Mouse (Mus musculus): ENCODE results near the gene Dpp6.
A peak's percentile ranks its signal among the peaks of the same experiment; 100 is the strongest.

Dpp6 gene

DNA sequence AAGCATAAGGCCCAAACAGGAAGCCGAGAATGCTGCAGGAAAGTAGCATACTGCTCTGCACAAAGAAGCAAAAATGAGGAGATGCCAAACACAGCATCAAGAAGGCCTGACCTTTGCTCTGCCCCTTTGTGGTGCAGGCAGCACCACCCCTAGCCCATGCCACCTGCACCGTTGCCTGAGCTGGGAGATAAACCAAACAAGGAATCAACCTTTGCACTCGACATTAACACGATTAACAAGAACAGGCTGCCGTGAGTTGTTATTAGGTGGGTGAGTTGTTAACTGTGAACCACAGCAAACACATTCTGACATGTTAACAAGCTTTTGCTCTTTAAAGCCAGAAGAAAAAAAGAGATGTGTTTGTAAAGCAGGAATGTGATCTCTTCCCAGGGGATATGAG, 239.4 kb downstream of the Dpp6 start:
- no peak for DNase-seq (ENCODE audit: extremely low read depth, insufficient read length, low spot score)

DNA sequence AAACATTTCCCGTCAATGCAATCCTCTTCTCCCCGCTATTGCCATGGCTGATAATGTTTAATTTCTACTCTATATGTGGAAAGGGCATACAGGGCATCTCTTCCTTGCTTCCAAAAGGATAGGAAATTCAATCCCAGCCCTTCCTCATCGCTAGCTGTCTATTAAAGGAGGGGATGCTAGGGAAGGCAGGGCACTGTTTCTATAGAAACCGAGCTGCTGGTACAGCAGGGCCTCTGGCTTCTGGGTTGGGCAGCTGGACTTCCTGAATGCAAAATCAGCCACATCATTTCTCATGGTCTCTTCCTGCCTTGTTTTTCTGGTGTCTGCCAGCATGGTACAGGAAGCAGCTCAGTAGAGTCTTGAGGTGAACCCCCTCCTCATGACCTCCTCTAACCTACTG, 243.1 kb downstream of the Dpp6 start:
- no peak for DNase-seq (ENCODE audit: extremely low read depth, insufficient read length, low spot score)

DNA sequence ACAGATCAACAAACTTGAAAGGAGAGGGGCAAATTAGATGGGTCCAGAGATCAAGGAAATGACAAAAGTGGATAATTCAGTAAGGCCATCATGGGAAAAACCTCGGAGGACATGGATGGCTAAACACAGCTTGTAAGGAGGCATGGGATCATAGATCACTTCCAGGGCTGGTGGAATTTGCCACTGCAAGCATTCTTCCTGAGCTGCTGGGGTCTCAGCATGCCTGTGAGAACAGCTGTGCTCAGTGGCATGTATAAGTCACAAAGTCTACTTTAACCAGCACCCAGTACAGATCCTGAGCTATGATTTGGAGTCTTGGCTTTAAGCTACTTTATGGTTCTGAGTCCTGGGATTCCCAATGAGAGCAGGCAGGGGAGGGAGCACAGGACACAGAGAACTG, 246.9 kb downstream of the Dpp6 start:
- DNase-seq (ENCODE audit: extremely low read depth, insufficient read length, low spot score), result no peak

DNA sequence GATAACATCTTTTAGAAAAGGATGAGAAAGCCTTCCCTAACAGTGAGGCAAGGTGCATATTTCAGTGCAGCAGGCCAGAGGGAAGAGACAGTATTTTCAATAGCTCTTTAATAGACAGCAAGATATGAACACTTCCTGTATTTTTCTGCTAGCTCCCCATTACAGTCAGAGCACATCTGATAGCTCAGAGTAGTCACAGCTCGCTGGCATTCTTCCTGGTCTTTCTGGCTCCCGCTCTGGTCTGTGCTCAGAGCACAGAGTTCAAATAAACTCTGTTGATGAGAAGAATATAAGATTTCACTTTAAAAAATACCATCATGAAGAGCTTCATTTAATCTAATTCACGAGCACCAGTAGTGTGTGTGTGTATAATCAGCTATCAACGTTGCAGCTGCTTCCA, 249.8 kb downstream of the Dpp6 start:
- DNase-seq (ENCODE audit: extremely low read depth, insufficient read length, low spot score), result no peak

DNA sequence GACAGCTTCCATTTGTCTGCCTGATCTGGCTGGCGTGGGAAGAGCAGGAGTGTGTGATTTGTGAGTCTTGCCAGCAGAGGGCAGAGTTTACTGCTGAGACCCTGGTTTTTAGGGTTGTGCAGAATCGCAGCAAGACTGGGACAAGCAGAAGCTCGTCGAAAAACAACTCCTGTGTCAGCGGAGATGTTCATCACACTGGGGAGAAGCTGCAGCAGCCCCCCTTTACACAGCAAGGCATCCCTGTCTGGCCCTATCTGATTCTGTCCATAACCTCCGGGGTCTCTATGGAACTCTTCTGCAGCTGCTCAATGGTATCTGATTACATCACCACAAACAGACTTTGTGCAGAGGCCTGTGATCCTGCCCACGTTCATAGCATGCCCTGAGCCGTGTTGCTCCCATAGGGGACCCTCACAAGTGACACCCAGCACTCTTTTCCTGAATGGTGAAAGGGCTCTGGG, 258.2 kb downstream of the Dpp6 start:
- peak; percentile 9 for DNase-seq (ENCODE audit: extremely low read depth, insufficient read length, low spot score)

DNA sequence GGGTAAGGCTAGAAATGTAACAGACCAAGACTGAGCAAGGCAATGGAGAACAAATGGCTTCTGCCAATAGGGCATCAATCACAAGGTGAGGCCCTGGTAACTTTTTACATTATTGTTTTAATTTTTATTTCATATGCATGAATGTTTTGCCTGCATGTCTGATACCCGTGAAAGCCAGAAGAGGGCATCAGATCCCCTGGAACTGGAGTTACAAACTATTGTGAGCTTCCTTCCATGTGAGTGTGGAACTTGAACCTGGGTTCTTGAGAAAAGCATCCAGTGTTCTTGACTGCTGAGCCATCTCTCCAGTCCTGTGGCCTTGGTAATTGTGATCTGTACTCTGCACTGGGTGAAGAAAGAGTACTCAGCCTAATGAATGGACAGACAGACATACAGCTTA, 259.0 kb downstream of the Dpp6 start:
- no peak for DNase-seq (ENCODE audit: extremely low read depth, insufficient read length, low spot score)

DNA sequence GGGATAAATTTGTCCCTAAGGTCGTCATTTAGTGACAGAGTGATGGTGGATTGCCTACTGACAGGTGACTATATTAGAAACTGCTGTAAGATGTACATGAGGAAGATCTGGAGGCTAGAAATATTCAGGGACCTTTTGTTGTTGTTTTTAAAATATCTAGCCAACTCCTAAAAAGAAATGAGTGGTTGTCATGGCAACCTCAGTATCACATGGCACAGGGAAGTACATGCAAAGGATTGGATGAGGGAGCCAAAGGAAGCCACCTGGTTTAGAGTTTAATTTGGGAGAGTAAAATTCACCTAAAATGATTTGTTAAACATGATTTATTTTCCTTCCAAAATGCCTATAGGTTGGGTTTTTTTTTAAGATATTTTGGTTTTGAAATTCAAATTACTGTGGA, 260.8 kb downstream of the Dpp6 start:
- no peak for DNase-seq (ENCODE audit: extremely low read depth, insufficient read length, low spot score)

DNA sequence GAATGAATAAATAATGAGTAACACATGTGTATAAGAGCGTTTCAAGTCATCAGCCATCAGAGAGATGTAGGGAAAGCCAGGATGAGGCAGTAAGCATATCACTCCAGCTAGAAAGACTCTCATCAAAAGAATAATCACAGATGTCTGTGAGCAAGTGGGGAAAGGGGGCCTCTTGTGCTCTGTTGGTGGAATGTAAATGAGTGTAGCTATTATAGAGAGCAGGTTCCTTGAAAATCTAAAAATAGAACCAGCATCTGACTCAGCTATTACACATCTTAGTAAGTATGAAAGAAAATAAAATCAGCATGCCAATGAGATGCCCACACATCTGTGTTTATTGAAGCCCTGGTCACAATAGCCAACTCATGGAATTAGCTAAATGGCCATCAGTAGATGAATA, 264.3 kb downstream of the Dpp6 start:
- DNase-seq (ENCODE audit: extremely low read depth, insufficient read length, low spot score), result peak; percentile 13

DNA sequence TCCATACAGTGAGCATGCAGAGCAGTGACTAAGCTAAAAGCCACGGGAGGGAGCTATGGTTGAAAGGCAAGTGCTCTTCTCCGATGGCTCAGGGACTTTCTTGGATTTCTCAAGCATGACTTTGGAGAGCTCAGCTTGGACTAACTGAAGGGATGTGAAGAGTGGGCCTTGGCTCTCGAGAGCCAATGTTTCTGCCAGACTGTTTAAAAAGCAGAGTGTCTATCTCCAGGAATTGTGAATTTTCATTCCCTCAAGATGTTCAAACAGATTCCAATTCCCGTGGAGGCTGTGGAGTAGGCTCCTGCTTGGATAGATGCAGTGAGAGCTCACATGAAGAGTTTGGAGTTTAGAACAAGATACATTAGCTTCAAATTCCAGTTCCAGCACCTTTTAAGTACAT, 266.8 kb downstream of the Dpp6 start:
- no peak for DNase-seq (ENCODE audit: extremely low read depth, insufficient read length, low spot score)

DNA sequence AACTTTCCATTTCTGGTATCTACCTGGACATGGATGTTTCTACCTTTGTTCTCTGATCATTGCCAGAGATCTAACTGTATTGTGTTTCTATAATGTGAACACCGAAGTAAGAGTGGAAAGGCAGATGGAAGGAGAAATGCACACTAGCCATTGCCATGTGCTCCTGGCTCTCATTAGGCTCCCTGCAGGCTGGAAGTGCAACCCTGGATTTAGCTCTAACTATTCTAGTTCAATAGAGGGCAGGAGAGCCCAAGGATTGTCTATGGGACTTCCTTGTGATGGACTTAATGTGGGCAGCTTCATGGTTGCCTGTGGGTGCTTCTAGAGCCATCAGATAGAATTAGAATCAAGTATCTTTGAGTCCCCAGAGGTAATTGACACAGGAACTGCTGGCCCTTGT, 291.2 kb downstream of the Dpp6 start:
- no peak for DNase-seq (ENCODE audit: extremely low read depth, insufficient read length, low spot score)

DNA sequence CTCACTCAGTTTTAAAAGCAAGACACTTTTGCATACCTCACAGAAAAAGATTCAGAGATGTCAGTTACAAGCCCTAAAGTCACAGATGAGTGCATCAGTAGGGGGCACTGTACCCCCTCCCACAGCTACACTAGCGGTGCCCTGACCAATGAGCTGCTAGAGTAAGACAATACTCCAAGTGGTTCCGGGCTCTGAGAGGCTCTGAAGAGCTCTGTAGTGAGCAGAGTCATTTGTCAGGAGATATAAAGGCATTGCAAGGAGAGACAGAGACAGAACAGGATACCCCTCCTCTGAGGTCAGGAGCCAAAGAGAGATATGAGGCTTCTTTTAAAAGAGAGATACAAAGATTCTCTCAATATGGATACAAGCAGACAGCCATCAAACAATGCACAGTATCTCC, 305.5 kb downstream of the Dpp6 start:
- no peak for DNase-seq (ENCODE audit: extremely low read depth, insufficient read length, low spot score)

DNA sequence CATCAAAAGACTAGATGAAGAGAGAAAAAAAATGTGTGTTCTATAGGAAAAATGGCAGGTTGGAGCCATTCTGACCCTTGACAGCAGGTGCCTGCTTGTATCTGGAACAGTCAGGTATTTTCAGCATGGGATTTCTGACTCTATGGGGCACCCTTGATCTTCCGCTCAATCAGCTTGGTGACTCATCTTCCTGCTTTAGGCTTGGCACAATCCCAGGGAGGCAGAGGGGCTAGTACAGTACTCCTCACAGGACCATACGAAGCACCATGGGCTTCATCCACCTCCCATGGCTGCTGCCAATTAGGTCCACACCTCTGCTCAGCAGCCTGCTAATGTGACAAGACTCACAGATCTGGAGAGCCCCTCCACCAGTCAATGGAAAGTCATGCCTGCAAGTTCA, 305.9 kb downstream of the Dpp6 start:
- no peak for DNase-seq (ENCODE audit: extremely low read depth, insufficient read length, low spot score)

DNA sequence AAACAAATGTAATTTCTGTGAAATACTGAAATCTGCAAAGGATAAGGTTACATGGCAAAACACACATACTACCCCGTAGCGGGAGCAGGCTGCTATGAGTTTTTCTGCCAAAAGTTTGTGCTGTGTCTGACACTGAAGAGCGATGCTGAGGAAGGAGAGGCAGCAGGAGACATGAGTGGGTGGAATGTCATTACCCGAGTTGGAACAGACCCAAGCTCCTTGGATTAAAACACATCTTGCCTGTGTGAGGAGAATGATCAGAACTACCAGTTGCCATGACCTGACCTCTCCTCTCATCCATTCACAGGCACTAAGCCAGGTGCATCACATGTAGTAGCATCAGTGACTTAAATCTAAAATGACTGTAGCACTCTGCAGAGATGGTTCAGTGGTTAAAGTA, 309.0 kb downstream of the Dpp6 start:
- DNase-seq (ENCODE audit: extremely low read depth, insufficient read length, low spot score), result no peak

DNA sequence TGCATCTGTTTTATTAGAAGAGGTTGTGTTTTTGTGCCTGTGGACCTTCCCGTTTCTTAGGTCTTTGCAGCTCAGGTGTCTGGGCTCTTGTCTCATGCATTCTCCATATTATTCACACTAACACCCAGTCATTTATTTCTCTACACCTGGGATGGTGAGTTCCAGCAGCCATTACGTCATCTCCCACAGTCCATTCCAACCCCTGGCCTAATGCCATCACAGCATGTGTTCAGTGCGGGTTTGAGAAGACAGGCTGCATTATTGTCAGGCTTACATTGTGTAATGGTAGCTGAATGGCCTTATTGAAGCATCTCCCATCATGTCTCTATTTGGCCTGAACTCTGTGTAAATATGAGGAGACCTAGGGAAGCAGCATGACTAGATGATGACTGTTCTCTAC, 316.2 kb downstream of the Dpp6 start:
- DNase-seq (ENCODE audit: extremely low read depth, insufficient read length, low spot score), result no peak

DNA sequence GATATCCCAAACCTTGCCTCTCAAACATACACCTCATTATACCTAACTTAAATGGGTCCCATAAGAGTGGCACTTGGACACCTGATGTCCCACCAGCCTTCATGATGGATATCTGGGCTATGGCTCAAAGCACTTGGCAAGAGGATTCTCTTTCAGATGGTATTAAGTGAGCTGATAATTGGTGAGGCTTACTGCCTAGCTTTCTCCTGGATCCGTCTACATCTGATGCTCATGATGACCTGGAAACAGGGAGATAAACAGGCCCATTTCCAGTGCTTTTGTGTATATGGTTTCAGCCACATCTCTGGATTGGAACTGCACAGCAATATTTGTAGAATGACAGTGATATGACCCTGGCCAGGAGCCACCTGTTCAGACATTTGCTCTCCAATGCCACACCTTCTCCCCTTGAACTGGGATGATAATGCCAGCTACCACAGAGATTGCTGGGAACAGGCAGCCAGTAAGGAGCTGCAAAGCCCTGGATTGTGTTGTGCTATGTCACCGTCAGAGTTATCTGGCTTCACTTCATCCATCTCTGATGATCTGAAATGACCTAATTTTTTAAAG, 317.5 kb downstream of the Dpp6 start:
- DNase-seq (ENCODE audit: extremely low read depth, insufficient read length, low spot score), result no peak

DNA sequence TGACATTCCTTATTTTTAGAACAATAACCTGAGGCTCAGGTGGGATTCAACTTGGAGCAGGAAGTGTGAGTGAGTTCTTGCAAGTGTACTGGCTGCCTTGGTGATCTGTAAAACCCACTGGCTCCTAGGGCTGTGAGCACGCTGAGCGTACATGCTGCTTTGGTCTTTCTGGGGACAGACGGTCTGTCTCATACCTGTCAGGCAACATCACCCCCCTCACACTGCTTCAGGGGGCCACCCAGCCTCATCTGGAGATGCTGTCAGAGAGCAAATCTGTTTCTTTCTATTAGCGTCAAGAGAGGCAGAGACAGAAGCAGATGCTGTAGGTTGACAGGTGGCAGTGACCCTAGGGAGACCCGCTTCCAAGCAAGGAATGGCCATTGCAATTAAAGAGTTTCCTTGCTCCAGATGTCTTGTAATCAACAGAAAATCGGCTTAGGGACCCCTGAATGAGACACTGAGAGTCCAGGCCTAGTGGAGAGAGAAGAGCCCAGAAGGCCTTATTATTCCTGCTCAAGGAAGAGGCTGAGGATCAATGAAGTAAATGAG, 330.5 kb downstream of the Dpp6 start:
- DNase-seq (ENCODE audit: extremely low read depth, insufficient read length, low spot score), result no peak

DNA sequence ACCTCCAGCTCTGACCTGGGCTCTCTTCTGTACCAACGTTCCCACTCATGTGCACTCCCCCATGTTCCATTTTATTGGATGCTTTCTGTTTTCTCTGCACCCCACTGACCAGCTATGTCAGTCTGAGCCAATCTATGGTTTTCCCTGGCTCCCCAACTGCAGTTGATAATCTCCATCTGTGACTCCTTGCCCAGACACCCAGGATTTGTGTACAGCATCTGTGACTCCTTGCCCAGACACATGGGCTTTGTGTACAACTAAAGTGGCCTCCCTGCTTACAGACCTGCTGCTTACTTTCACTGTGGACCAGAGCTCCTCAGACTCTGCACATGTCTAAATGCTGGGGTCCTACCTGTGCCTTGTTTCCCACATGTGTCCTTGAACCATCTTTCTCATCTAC, 334.0 kb downstream of the Dpp6 start:
- no peak for DNase-seq (ENCODE audit: extremely low read depth, insufficient read length, low spot score)

DNA sequence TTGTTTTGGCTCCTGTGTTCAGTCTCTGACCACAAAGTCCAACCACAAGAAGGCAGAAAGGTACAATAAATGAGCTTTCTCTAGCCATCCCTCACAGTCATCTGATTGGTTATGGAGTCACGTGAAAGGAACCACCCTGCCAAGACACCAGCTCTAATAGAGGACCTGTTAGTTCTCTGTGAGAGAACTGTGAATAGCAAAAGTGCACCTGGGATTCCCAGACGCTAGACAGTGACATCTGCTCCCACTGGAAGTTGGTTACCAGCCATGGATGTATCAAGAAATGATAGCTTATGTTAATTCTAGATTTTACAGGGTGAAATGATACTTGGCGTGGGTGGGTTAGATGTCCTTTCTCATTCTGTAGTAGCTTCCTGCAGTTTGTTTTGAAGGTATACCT, 338.7 kb downstream of the Dpp6 start:
- DNase-seq (ENCODE audit: extremely low read depth, insufficient read length, low spot score), result no peak

DNA sequence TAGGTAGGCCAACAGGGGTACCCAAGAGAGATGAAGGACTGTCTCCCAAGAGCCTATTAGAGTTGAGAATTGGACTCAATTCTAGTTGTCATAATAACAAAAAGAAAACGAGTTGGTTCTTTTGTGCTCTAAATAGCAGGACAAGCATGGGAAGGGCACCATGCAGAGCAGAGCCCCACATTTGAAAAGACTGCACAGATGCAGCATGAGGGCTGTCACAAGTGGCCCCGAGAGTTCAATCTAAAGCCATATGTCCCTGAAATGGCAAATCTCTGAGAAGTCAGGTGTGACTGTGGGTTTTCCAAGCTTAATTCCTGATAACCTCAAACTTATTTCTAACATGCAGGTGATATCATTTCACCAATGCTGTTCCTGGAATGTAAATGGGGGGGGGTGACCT, 339.4 kb downstream of the Dpp6 start:
- DNase-seq (ENCODE audit: extremely low read depth, insufficient read length, low spot score), result no peak

DNA sequence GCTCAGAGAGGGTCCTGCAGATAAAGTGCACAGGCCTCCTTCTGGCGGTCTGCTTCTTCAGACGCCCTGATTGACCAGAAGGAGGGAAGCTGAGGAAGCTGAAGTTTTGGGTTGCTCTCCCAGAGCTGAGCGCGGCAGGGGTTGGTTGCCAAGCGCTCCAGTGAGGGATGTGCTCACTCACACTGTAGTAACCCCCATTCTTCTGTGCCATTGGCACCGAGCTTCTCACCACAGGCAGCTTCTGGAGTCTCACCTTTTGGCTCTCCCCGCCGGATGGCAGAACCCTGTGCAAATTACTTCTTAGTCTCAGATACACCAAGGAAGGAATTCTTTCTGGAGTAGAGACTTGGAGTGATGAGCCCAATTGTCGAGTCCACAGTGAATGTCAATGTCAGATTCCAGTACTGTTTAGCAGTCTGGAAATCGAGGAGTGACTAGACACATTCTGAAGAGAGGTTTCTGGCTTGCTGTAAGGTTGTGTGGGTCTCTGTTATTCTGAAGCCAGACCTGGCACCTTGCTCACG, 344.2 kb downstream of the Dpp6 start:
- no peak for DNase-seq (ENCODE audit: extremely low read depth, insufficient read length, low spot score)

DNA sequence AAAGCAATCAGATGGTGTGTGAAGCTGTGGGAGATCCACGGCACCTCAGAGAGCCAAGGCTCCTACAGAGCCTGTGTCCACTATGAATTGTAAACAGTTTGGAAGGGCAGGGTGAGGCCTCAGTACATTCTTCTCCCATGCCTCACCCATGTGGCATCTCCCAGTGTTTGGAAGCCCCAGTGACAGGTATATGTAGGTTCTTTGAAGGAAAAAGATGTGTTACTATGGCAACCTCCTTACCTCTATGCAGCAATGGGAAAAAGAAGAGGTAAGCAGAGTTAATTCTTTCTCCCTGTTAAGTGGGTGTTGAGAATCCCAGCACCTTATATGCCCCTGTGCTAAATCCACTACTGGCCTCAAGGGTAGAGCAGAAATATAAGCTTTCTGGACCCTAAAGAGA, 351.5 kb downstream of the Dpp6 start:
- DNase-seq (ENCODE audit: extremely low read depth, insufficient read length, low spot score), result no peak

DNA sequence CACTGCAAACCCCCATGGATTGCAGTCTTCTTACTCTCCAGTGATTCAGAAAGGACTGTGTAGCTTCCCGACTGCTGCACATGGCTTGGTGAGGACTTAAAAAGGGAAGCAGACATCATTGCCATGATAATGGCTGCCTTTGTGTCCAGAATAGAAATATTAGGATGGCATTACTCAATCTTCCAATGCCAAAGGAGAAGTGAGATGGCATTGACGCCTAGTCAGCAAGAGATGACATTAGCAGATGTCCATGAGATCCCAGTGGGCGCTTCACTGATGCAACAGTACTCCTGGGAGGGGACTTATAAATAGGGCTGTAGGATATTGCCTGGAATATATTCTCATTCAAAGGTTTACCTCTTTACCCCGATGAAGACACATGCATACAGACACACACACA, 368.0 kb downstream of the Dpp6 start:
- DNase-seq (ENCODE audit: extremely low read depth, insufficient read length, low spot score), result no peak

Measured in 3134 (cell line).